Mouse (Mus musculus): Measurements from ENCODE around the gene Spred3.

DNA sequence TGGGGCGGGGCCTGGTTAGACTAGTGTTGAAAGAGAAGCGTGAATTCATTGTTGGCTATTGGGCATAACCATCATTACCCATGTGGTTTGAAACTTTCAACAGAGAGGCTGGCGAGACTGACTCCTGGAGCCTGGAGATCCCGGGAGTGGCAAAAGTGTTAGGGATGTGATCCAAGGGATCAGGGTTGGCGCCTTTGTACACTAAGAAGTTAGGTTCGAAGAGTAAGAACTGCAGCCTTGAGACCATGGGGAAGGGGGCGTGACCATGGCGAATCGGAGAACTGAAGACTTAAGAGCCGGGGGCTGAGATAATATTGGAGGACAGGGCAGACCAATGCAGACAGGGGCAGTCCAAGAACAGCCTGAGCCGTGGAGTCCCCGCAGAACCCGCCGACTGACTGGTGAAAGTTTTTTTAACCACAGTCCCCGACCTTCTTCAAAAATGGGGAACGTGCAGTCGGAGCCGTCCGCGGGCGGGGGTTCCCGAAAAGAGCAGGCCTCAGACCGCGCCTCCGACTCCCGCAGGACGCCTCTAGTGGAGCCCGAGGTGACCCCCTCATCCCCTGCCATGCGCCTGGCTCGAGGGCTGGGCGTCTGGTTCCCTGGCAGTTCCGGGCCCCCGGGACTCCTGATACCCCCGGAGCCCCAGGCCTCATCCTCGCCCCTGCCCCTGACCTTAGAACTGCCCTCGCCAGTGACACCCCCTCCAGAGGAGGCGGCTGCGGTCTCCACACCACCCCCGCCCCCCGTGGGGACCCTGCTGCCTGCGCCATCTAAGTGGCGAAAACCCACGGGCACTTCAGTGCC, 747 bp upstream of the Spred3 start:
- TF ChIP-seq POLR2A (IDR thresholded peaks at IDR 0.05; ENCODE audit: extremely low read depth, insufficient read depth, low read length): no peak
- no peak for TF ChIP-seq CTCF (IDR thresholded peaks at IDR 0.05; ENCODE audit: low read depth, low read length)

Data from liver, adult 2 months (tissue).